Mouse (Mus musculus) embryonic facial prominence, embryonic 14.5 days (tissue): ENCODE results near the gene Akap1. TPM values are rescaled to one million over a fixed set of nuclear protein-coding genes. Genes with fewer than 3 reads are reported as not detected.

Source experiments
- ATAC-seq: fragments of 200-750 bp; cut with Nextera tagmentation; 2 replicates; pipeline ENCODE4 v1.8.0; 2017; ENCODE audit warnings: low read depth, moderate number of reproducible peaks, moderate TSS enrichment
- DNase-seq: peaks from one replicate; pipeline ENCODE4 v3.0.0-alpha.2; 2015; ENCODE audit warnings: low spot score
- H3K27ac ChIP-seq: fragments of 300-500 bp; sonication (generic); replicated peaks from 2 replicates; pipeline ENCODE4 v1.5.1; 2014; ENCODE audit warnings: low read depth, mild to moderate bottlenecking, low read length, moderate library complexity
- H3K27me3 ChIP-seq: fragments of 300-500 bp; sonication (generic); replicated peaks from 2 replicates; pipeline ENCODE4 v1.6.1; 2014; ENCODE audit warnings: low read length; ENCODE audit not compliant: control insufficient read depth, insufficient read depth
- H3K36me3 ChIP-seq: fragments of 300-500 bp; sonication (generic); 2 replicates; pipeline ENCODE4 v1.6.1; 2014; ENCODE audit warnings: low read length, mixed read lengths; ENCODE audit not compliant: control insufficient read depth, insufficient read depth
- H3K4me1 ChIP-seq: fragments of 300-500 bp; sonication (generic); 2 replicates; pipeline ENCODE4 v1.6.1; 2014; ENCODE audit warnings: antibody characterized with exemption, low read length; ENCODE audit not compliant: control insufficient read depth, insufficient read depth
- H3K4me2 ChIP-seq: fragments of 300-500 bp; sonication (generic); 2 replicates; pipeline ENCODE4 v1.6.1; 2014; ENCODE audit warnings: low read depth, mild to moderate bottlenecking, low read length, moderate library complexity, mixed read lengths
- H3K4me3 ChIP-seq: fragments of 300-500 bp; sonication (generic); 2 replicates; pipeline ENCODE4 v1.5.1; 2014; ENCODE audit warnings: low read depth, mild to moderate bottlenecking, low read length
- H3K9ac ChIP-seq: fragments of 300-500 bp; sonication (generic); 2 replicates; pipeline ENCODE4 v1.6.1; 2014; ENCODE audit warnings: low read depth, mild to moderate bottlenecking, low read length, moderate library complexity, mixed read lengths
- H3K9me3 ChIP-seq: fragments of 300-500 bp; sonication (generic); 2 replicates; pipeline ENCODE4 v1.6.1; 2016; ENCODE audit warnings: low read length; ENCODE audit not compliant: control insufficient read depth
- WGBS: fragments of 180-500 bp; shearing (Covaris S2); extraction: QIAGEN DNeasy Blood & Tissue Kit; methylation state at CpG from one replicate; pipeline ENCODE4 v1.1.7; 2014; 5-methylcytosine and 5-hydroxymethylcytosine counted together
- polyA plus RNA-seq: library from polyadenylated mRNA; unstranded; fragments of >200 nt; fragmentation: Nextera tagmentation; extraction: Ambion mirVana; gene quantifications from 2 replicates; pipeline ENCODE4 v1.2.1, GENCODE M21; 2014

Gene Akap1
- polyA plus RNA-seq, 1 experiment from 2014 or later: 28.2 TPM

- no peaks in the 10 kb centered on the region for H3K9me3 ChIP-seq
- H3K9ac ChIP-seq: no peak overlapping the region
- H3K36me3 ChIP-seq: peaks cover 72% of the 10 kb centered on the region
- 84% methylated on average over 14 of the region's 14 CpGs for WGBS
- DNase-seq: no peak
- H3K4me3 ChIP-seq: no peak overlapping the region
- no peaks in the 10 kb centered on the region for H3K4me1 ChIP-seq
- no peak overlapping the region for H3K4me2 ChIP-seq
- ATAC-seq: no peak
- H3K27me3 ChIP-seq: no peaks in the 10 kb centered on the region
- no peak overlapping the region for H3K27ac ChIP-seq
Observed at GRCm38 (mm10) chr11:88834134-88834533, 30.3 kb downstream of the Akap1 start.

- H3K27ac ChIP-seq: no peak overlapping the region
- no peaks in the 10 kb centered on the region for H3K4me1 ChIP-seq
- no peaks in the 10 kb centered on the region for H3K27me3 ChIP-seq
- H3K9me3 ChIP-seq: no peaks in the 10 kb centered on the region
- WGBS: 60% methylated on average over 4 of the region's 4 CpGs
- H3K4me3 ChIP-seq: no peak overlapping the region
- DNase-seq (peak; percentile 33), ATAC-seq (peak; percentile 48)
- no peak overlapping the region for H3K4me2 ChIP-seq
- H3K36me3 ChIP-seq: peaks cover 65% of the 10 kb centered on the region
- H3K9ac ChIP-seq: no peak overlapping the region
Observed at GRCm38 (mm10) chr11:88833099-88833498, 31.3 kb downstream of the Akap1 start.

- ATAC-seq (no peak), DNase-seq (no peak)
- 96% methylated on average over 2 of the region's 2 CpGs for WGBS
- H3K9ac ChIP-seq: no peak overlapping the region
- peaks cover 43% of the 10 kb centered on the region for H3K36me3 ChIP-seq
- no peak overlapping the region for H3K4me2 ChIP-seq
- H3K27ac ChIP-seq: no peak overlapping the region
- H3K27me3 ChIP-seq: no peaks in the 10 kb centered on the region
- no peaks in the 10 kb centered on the region for H3K4me1 ChIP-seq
- H3K9me3 ChIP-seq: no peaks in the 10 kb centered on the region
- H3K4me3 ChIP-seq: no peak overlapping the region
Observed at GRCm38 (mm10) chr11:88830257-88830804, 34.1 kb downstream of the Akap1 start.

GRCm38 (mm10) chr11:88828528-88828927, 35.9 kb downstream of the Akap1 start:
- Histone ChIP-seq H3K4me1 (no peaks in the 10 kb centered on the region), H3K27me3 (no peaks in the 10 kb centered on the region), H3K9me3 (no peaks in the 10 kb centered on the region), H3K4me2 (no peak overlapping the region), H3K27ac (no peak overlapping the region), H3K4me3 (no peak overlapping the region), H3K36me3 (peaks cover 26% of the 10 kb centered on the region), H3K9ac (no peak overlapping the region)
- ATAC-seq (no peak), DNase-seq (no peak)

DNA sequence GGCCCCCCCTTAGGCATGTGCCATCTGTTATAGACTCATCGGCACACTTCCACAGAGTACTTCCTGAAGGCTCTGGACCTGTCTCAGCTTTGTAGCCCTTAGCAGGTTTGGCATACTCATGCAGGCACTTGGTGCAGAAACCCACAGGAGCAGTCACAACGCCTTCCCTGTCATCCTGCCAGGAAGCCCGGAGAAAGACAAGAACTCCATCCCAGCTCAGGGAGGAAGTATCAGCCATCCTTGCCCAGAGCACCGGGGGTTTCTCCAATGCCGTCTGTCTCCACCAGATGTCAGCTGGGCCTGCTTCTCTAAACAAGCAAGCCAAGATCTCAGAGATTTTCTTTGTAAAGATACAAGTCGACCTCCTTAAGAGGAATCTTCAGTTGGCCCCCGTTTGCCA, 38.5 kb downstream of the Akap1 start:
- DNase-seq: peak; percentile 34
- H3K4me2 ChIP-seq: no peak overlapping the region
- H3K36me3 ChIP-seq: peaks cover 10% of the 10 kb centered on the region; the same call in 1 of the 2 replicates
- ATAC-seq: no peak
- H3K4me3 ChIP-seq: no peak overlapping the region
- no peaks in the 10 kb centered on the region for H3K4me1 ChIP-seq
- no peak overlapping the region for H3K27ac ChIP-seq
- WGBS: 33% methylated on average over 7 of the region's 7 CpGs
- H3K9ac ChIP-seq: no peak overlapping the region
- no peaks in the 10 kb centered on the region for H3K9me3 ChIP-seq
- H3K27me3 ChIP-seq: peaks cover 5% of the 10 kb centered on the region; the same call in 1 of the 2 replicates

DNA sequence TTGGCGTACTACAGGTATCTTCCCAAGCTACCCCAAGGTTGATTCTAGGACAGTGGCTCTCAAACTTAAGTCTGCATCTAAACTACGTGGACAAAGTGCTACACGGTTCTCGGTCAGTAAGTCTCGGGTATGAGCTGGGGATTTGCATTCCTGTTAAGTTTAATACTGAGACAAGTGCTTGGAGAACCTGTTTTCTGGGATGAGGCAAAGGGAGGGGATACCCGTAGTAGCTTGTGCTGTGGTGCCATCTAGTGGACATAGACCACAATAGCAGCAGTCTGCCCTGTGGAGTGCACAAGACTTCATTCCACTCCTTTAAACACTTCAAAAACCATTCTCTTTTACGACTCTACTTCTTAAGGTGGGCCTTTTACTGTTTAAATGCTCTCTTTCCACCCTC, 41.4 kb downstream of the Akap1 start:
- H3K27me3 ChIP-seq: peaks cover 5% of the 10 kb centered on the region; the same call in 1 of the 2 replicates
- no peaks in the 10 kb centered on the region for H3K36me3 ChIP-seq
- no peak overlapping the region for H3K27ac ChIP-seq
- peak; percentile 91 for DNase-seq
- H3K4me2 ChIP-seq: peak overlapping the region; percentile 52
- 4% methylated on average over 7 of the region's 7 CpGs for WGBS
- peak; percentile 67 for ATAC-seq
- no peaks in the 10 kb centered on the region for H3K9me3 ChIP-seq
- no peak overlapping the region for H3K9ac ChIP-seq
- peak overlapping the region; percentile 22 for H3K4me3 ChIP-seq
- no peaks in the 10 kb centered on the region for H3K4me1 ChIP-seq

GRCm38 (mm10) chr11:88822526-88822925, 41.9 kb downstream of the Akap1 start:
- no peak overlapping the region for H3K9ac ChIP-seq
- no peak for ATAC-seq
- DNase-seq: no peak
- H3K4me1 ChIP-seq: no peaks in the 10 kb centered on the region
- peak overlapping the region; percentile 22 for H3K4me3 ChIP-seq
- 16% methylated on average over 5 of the region's 5 CpGs for WGBS
- H3K27me3 ChIP-seq: peaks cover 5% of the 10 kb centered on the region; the same call in 1 of the 2 replicates
- peak overlapping the region; percentile 52 for H3K4me2 ChIP-seq
- no peaks in the 10 kb centered on the region for H3K9me3 ChIP-seq
- H3K27ac ChIP-seq: no peak overlapping the region
- H3K36me3 ChIP-seq: no peaks in the 10 kb centered on the region

- Histone ChIP-seq H3K27ac (no peak overlapping the region), H3K4me1 (no peaks in the 10 kb centered on the region), H3K4me2 (peak overlapping the region; percentile 24), H3K9me3 (no peaks in the 10 kb centered on the region), H3K27me3 (peaks cover 5% of the 10 kb centered on the region; the same call in 1 of the 2 replicates), H3K9ac (no peak overlapping the region; the same call in 1 of the 2 replicates), H3K36me3 (no peaks in the 10 kb centered on the region), H3K4me3 (no peak overlapping the region)
- DNase-seq (peak; percentile 66), ATAC-seq (peak; percentile 27; the same call in 1 of the 2 replicates)
- 8% methylated on average over 24 of the region's 24 CpGs for WGBS
Observed at GRCm38 (mm10) chr11:88820742-88821576, 43.4 kb downstream of the Akap1 start.
